Mouse (Mus musculus) forebrain, embryonic 10.5 days (tissue): ENCODE measurements around the gene Magi1. TPM values are rescaled to one million over a fixed set of nuclear protein-coding genes. Genes with fewer than 3 reads are reported as not detected.

ENCODE experiments used
- DNase-seq: peaks from one replicate; pipeline ENCODE4 v3.0.0-alpha.2; 2017; ENCODE audit warnings: low spot score; ENCODE audit errors: extremely low spot score
- H3K27ac ChIP-seq: fragments of 300-500 bp; sonication (generic); 2 replicates; pipeline ENCODE4 v1.5.1; 2016; ENCODE audit warnings: mild to moderate bottlenecking
- H3K27me3 ChIP-seq: fragments of 300-500 bp; sonication (generic); 2 replicates; pipeline ENCODE4 v1.6.1; 2016; ENCODE audit warnings: mild to moderate bottlenecking; ENCODE audit not compliant: poor library complexity, severe bottlenecking
- H3K36me3 ChIP-seq: fragments of 300-500 bp; sonication (generic); replicated peaks from 2 replicates; pipeline ENCODE4 v1.6.1; 2016; ENCODE audit warnings: mild to moderate bottlenecking, moderate library complexity
- H3K4me1 ChIP-seq: fragments of 300-500 bp; sonication (generic); 2 replicates; pipeline ENCODE4 v1.6.1; 2016
- H3K4me3 ChIP-seq: fragments of 300-500 bp; sonication (generic); 2 replicates; pipeline ENCODE4 v1.5.1; 2016; ENCODE audit warnings: mild to moderate bottlenecking, moderate library complexity
- H3K9me3 ChIP-seq: fragments of 300-500 bp; sonication (generic); 2 replicates; pipeline ENCODE4 v1.6.1; 2016; ENCODE audit warnings: mild to moderate bottlenecking, moderate library complexity
- WGBS: fragments of 180-500 bp; shearing (Covaris S2); methylation state at CpG from one replicate; pipeline ENCODE4 v1.1.7; 2016; 5-methylcytosine and 5-hydroxymethylcytosine counted together
- polyA plus RNA-seq: library from polyadenylated mRNA; unstranded; fragments of >200 nt; fragmentation: Nextera tagmentation; extraction: Ambion mirVana; gene quantifications from 2 replicates; pipeline ENCODE4 v1.2.1, GENCODE M21; 2016

Gene Magi1
- polyA plus RNA-seq, 1 experiment from 2014 or later, result 31.0 TPM

- Histone ChIP-seq H3K27ac (no peak overlapping the region), H3K4me1 (no peaks in the 10 kb centered on the region), H3K36me3 (peaks cover 50% of the 10 kb centered on the region), H3K4me3 (no peak overlapping the region), H3K27me3 (no peaks in the 10 kb centered on the region), H3K9me3 (no peaks in the 10 kb centered on the region)
- no peak for DNase-seq
- 92% methylated on average over 3 of the region's 3 CpGs for WGBS
These were observed 543.9 kb downstream of the Magi1 start for GRCm38 (mm10) chr6:93739786-93740185.

GRCm38 (mm10) chr6:93737083-93737482 lies 546.6 kb downstream of the Magi1 start:
- Histone ChIP-seq H3K4me1 (no peaks in the 10 kb centered on the region), H3K27ac (no peak overlapping the region), H3K27me3 (no peaks in the 10 kb centered on the region), H3K4me3 (no peak overlapping the region), H3K9me3 (no peaks in the 10 kb centered on the region), H3K36me3 (peaks cover 33% of the 10 kb centered on the region)
- DNase-seq, result no peak
- 96% methylated on average over 1 of the region's 1 CpGs for WGBS

GRCm38 (mm10) chr6:93736071-93736470 lies 547.6 kb downstream of the Magi1 start:
- Histone ChIP-seq H3K4me1 (no peaks in the 10 kb centered on the region), H3K36me3 (peaks cover 38% of the 10 kb centered on the region), H3K9me3 (no peaks in the 10 kb centered on the region), H3K27ac (no peak overlapping the region), H3K27me3 (no peaks in the 10 kb centered on the region), H3K4me3 (no peak overlapping the region)
- 98% methylated on average over 3 of the region's 3 CpGs for WGBS
- DNase-seq, result no peak

GRCm38 (mm10) chr6:93733800-93734199 lies 549.9 kb downstream of the Magi1 start:
- Histone ChIP-seq H3K9me3 (no peaks in the 10 kb centered on the region), H3K36me3 (peaks cover 30% of the 10 kb centered on the region), H3K4me3 (no peak overlapping the region), H3K27me3 (no peaks in the 10 kb centered on the region), H3K27ac (no peak overlapping the region), H3K4me1 (peaks cover 5% of the 10 kb centered on the region)
- 92% methylated on average over 6 of the region's 6 CpGs for WGBS
- no peak for DNase-seq

GRCm38 (mm10) chr6:93729702-93730101 lies 554.0 kb downstream of the Magi1 start:
- Histone ChIP-seq H3K4me3 (no peak overlapping the region), H3K36me3 (peaks cover 13% of the 10 kb centered on the region), H3K9me3 (no peaks in the 10 kb centered on the region), H3K27me3 (no peaks in the 10 kb centered on the region), H3K4me1 (peaks cover 34% of the 10 kb centered on the region), H3K27ac (no peak overlapping the region)
- WGBS, result 74% methylated on average over 8 of the region's 8 CpGs
- no peak for DNase-seq

- Histone ChIP-seq H3K36me3 (peaks cover 13% of the 10 kb centered on the region), H3K9me3 (no peaks in the 10 kb centered on the region), H3K27me3 (no peaks in the 10 kb centered on the region), H3K4me3 (no peak overlapping the region), H3K4me1 (peaks cover 37% of the 10 kb centered on the region), H3K27ac (no peak overlapping the region)
- no peak for DNase-seq
- WGBS, result 81% methylated on average over 4 of the region's 4 CpGs
These were observed 554.9 kb downstream of the Magi1 start for GRCm38 (mm10) chr6:93728791-93729190.

- no peaks in the 10 kb centered on the region for H3K27me3 ChIP-seq
- H3K9me3 ChIP-seq, result no peaks in the 10 kb centered on the region
- DNase-seq, result no peak
- H3K4me1 ChIP-seq, result peaks cover 37% of the 10 kb centered on the region
- H3K27ac ChIP-seq, result no peak overlapping the region
- 46% methylated on average over 15 of the region's 15 CpGs for WGBS
- no peak overlapping the region for H3K4me3 ChIP-seq
- peaks cover 12% of the 10 kb centered on the region for H3K36me3 ChIP-seq
These were observed 556.0 kb downstream of the Magi1 start for GRCm38 (mm10) chr6:93727630-93728178.

- Histone ChIP-seq H3K36me3 (peaks cover 9% of the 10 kb centered on the region), H3K27me3 (no peaks in the 10 kb centered on the region), H3K9me3 (no peaks in the 10 kb centered on the region), H3K4me1 (peaks cover 37% of the 10 kb centered on the region), H3K27ac (no peak overlapping the region), H3K4me3 (no peak overlapping the region)
- 59% methylated on average over 7 of the region's 7 CpGs for WGBS
- no peak for DNase-seq
These were observed 556.8 kb downstream of the Magi1 start for GRCm38 (mm10) chr6:93726829-93727455.

- Histone ChIP-seq H3K27me3 (no peaks in the 10 kb centered on the region), H3K4me1 (peaks cover 37% of the 10 kb centered on the region), H3K36me3 (peaks cover 4% of the 10 kb centered on the region), H3K4me3 (no peak overlapping the region), H3K27ac (no peak overlapping the region), H3K9me3 (no peaks in the 10 kb centered on the region)
- whole genome bisulfite sequencing, result 89% methylated on average over 10 of the region's 10 CpGs
- no peak for DNase-seq
These were observed 557.6 kb downstream of the Magi1 start for GRCm38 (mm10) chr6:93726121-93726520.

GRCm38 (mm10) chr6:93724749-93725148 lies 559.0 kb downstream of the Magi1 start:
- Histone ChIP-seq H3K4me3 (no peak overlapping the region), H3K27me3 (no peaks in the 10 kb centered on the region), H3K27ac (no peak overlapping the region), H3K4me1 (peaks cover 37% of the 10 kb centered on the region), H3K9me3 (no peaks in the 10 kb centered on the region), H3K36me3 (no peaks in the 10 kb centered on the region)
- no peak for DNase-seq
- WGBS, result 54% methylated on average over 7 of the region's 7 CpGs

GRCm38 (mm10) chr6:93723226-93723625 lies 560.5 kb downstream of the Magi1 start:
- no peak overlapping the region for H3K4me3 ChIP-seq
- DNase-seq, result no peak
- no peaks in the 10 kb centered on the region for H3K36me3 ChIP-seq
- H3K4me1 ChIP-seq, result peaks cover 40% of the 10 kb centered on the region
- no peaks in the 10 kb centered on the region for H3K27me3 ChIP-seq
- 83% methylated on average over 2 of the region's 2 CpGs for WGBS
- H3K9me3 ChIP-seq, result no peaks in the 10 kb centered on the region
- H3K27ac ChIP-seq, result no peak overlapping the region

- Histone ChIP-seq H3K36me3 (no peaks in the 10 kb centered on the region), H3K9me3 (no peaks in the 10 kb centered on the region), H3K4me1 (peaks cover 49% of the 10 kb centered on the region), H3K27me3 (peaks cover 34% of the 10 kb centered on the region), H3K27ac (no peak overlapping the region), H3K4me3 (no peak overlapping the region)
- WGBS, result 52% methylated on average over 4 of the region's 4 CpGs
- DNase-seq, result no peak
These were observed 564.2 kb downstream of the Magi1 start for GRCm38 (mm10) chr6:93719532-93719931.

- H3K36me3 ChIP-seq, result no peaks in the 10 kb centered on the region
- H3K9me3 ChIP-seq, result no peaks in the 10 kb centered on the region
- 10% methylated on average over 5 of the region's 5 CpGs for WGBS
- peaks cover 48% of the 10 kb centered on the region for H3K4me1 ChIP-seq
- H3K4me3 ChIP-seq, result no peak overlapping the region
- H3K27ac ChIP-seq, result no peak overlapping the region
- H3K27me3 ChIP-seq, result peaks cover 39% of the 10 kb centered on the region
- DNase-seq, result no peak
These were observed 565.3 kb downstream of the Magi1 start for GRCm38 (mm10) chr6:93718385-93718784.
